Mouse (Mus musculus): Measurements from ENCODE around the gene Cbx5.

Cbx5 gene

DNA sequence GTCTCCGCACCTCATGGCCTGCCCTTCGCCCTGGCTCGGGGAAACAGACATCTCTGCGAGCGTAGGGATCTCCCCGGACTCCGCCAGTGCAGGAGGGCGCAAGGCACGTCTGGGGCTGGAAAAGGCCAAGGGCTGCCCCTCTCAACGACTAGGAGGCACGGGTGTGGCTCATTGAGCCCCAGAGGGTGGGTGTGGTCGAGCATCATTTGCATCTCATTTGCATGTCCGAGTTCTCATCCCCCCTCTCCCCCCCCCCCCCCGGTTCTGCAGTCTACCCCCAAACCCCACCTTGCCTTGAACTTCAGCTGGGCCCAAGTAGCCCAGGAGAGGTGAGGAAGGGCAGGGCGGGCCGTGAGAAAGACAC lies 69.3 kb downstream of the Cbx5 start:
- no peak for DNase-seq

DNA sequence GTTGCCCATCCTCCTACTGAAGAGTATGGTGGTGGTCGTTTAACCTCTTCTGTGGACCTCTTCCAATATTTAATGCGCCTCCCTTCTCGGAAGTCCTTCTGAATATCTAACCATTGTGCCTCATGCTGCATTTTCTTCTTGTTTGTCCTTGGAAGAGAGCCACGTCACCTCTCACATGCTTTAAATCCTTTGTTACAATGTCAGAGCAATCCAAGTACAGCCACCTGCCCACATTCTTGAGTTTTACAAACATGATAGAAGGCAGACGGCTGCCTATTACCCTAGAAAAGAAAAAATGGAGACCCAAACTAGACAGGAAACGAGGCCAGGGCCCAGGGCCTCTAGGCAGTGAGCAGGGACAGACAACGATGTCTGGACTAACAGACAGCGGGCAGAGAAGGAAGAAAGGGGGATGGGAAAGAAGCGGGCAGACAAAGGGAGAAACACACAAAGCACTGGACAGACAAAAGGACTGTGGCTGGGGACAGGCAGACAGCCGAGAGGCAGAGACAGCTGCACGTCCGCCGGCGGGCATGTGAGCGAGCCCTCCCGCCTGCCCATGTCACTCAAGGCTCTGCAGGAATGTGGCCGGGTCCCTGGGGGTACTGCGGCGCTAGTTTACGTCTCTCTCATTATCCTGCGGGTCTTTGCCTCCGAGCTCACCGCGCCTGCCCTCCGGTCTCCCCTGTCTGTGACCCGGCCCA lies 69.9 kb downstream of the Cbx5 start:
- peak; percentile 71 for DNase-seq

DNA sequence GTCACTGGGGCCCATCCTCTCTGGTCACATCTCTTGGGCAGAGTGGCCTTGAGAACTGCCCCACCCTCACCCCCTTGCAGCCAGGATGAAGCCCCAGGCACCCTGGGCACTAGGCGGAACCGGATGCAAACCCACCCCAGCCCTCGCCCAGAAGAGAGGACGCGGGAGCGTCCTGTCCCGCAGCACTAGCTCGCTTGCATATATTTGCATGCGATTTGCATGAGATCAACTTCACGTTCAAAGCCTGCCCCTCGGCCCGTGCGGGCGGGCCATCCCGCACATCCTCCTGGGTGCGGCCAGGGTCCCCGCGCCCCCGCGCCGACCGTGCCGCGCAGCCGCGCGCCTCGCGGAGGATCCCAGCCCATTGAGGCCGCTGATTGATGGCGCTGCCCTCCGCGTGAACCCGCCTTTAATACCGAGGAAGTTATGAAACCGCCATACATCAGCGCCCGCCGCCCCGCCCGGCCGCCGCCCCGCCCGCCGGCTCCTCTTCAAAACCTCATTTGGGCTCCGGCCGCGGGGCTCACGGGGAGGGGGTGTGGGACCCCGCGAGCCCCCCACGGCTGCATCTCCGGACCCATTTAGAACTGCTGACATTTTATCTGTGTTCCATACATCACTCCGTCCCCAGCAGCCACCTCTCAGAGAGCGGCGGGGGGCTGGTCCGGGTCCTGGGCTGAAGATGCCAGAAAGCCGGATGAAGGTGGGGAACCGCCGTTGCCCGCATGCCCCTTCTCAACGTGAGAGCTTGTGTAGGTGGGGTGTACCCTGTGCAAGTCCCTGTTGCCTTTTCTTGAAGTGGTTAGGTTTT lies 70.6 kb downstream of the Cbx5 start:
- peak; percentile 72 for DNase-seq

DNA sequence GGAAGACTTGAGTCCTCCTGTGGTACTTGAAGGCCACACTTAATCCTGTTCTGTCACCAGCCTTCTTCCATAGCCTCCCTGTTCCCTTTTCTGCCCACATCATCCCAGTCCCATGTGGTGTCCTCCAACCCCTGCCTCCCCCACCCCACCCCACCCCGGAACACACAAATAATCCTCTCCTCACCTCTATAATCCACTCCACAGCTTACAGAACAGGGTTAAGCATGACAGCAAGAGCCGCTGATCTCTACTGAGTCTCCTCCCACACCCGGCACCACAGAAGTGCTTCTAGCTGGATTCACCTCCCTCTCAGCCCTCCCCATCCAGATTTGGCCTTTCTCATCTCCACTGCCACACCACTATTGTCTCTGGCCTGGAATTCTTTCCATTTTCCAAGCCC lies 71.8 kb downstream of the Cbx5 start:
- peak; percentile 73 for DNase-seq

DNA sequence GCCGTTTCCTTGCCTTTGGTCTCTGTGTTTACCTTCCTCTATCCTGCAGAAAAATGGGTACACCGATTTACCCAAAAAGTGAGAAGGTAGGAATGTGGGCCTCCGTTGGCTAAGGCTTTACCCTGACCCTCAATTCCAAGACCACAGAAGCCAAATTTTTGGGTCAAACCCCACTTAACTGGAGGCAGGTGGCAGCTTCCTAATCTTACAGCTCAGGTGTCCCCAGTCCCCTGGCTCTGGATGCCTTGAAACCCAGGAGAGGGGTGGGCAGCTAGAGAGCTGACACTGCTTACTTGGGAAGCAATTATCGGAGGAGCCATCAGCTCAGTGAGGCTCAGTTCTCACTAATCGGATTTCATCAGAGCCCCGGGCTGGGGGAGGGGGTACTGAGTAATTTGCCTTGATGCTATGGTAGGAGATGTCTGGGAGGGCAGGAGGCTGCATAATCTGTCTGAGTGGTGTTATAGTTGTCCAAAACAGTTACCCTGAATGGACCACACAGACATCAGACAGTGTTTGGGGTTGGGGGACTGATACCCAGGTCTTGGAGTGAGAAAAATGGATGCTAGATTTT lies 72.5 kb downstream of the Cbx5 start, which contains the start of gene Smug1:
Smug1 (minus strand) TSS at position 51 of the 574 bp plus-strand sequence.
- peak; percentile 90 for DNase-seq

DNA sequence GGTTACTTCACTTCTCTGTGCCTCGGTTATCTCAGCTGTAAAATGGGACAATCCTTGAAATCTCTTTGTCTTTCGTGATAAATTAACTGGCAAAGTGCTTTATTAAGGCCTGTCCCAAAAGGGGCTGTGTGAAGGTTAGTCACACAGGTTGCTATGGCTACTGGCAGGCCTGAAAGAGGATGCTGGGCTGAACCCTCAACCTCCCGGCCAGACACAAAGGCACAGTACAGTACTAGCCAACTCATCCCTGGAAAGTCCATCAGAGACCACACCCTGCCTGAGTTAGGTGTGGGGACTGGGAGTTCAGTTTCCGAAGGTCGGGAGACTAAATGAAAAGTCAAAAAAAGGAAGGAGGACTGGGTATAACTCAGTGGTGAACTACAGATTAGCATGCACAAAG lies 73.7 kb downstream of the Cbx5 start:
- DNase-seq, result no peak

DNA sequence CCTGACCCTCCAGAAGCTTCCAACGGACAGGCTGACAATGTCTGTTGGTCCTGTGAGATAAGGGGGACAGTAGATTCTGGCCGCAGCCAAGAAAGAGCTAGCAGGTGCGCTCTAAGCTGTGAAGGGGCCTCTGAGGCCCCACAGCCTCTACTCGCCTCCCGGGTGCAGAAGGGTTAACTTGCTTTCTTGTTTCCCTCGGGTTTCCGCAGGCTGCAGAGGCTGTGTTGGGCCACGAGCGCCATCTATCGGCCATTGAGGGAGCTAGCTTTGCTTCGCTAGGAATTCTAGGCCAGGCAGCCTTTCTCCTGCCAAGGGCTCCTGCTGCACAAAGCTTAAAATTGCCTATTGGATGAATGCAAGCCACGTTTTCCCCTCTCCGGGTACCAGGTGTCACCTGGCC lies 74.2 kb downstream of the Cbx5 start:
- peak; percentile 94 for DNase-seq

DNA sequence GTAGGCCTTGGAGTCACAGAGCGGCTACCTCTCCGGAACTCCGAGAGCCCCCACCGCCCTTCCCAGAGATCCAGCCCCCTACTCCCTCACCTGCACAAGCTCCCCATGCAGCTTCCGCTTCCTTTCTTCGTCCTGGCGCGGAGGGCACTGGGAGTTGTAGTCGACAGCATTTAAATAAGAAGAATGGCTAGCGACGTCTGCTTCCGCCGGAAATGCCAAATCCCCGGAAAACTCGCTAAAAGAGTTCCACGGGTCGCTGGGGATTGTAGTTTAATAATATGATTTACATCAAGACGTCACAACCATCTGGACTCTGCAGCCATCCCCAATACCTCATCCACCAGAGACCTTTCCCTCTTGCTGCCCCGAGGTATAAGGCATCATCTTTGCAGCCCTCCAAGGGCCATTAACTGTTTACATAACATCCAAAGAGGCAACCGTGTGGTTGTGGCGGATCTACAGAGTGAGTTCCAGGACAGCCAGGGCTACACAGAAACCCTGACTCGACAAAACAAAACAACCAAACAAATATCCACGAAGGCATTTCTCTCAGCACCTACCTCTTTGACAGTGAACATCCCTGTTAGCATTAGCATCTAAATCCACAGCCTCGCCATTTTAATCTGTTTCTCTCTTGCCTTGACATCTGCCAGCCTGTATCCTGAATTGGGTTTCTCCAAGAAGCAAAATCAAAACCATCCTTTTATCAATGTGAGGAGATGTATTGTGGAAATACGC lies 76.3 kb downstream of the Cbx5 start:
- peak; percentile 98 for DNase-seq

DNA sequence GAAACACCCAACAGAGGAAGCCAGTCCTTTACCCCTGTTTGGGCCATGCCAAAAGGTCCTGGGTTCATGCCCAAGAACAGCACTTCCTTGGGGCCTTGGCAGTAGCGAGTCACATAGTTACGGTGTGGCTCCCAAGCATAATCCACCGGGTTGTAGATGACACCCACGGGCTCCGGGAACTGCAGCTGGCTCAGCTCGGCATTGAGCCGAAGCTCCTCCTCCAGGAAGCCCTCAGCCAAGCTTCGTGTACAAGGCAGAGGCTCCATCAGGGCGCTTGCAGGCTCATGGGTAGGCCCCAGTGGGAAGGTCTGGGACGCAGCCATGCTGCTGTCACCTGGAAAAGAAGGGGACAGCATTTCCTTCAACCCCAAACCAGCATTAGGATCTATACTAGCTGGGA lies 82.0 kb downstream of the Cbx5 start:
- DNase-seq, result no peak

DNA sequence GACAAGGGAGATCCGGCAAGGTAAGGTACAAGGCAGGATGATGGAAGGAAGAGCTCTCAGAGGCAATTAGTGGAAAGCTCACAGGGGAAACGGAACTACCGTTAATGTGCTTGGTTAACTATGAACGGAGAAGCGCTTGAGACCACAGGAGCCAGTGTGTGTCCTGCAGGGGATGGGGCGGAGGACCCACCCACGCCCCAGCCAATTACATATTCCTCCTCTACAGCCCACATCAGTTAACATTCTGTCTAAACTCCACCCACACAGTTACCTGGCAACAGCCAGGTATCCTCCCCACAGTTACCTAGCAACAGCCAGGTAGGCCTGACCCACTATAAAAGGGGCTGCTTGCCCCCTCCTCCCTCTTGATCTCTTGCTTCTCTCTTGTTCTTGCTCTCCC lies 82.7 kb downstream of the Cbx5 start:
- no peak for DNase-seq

DNA sequence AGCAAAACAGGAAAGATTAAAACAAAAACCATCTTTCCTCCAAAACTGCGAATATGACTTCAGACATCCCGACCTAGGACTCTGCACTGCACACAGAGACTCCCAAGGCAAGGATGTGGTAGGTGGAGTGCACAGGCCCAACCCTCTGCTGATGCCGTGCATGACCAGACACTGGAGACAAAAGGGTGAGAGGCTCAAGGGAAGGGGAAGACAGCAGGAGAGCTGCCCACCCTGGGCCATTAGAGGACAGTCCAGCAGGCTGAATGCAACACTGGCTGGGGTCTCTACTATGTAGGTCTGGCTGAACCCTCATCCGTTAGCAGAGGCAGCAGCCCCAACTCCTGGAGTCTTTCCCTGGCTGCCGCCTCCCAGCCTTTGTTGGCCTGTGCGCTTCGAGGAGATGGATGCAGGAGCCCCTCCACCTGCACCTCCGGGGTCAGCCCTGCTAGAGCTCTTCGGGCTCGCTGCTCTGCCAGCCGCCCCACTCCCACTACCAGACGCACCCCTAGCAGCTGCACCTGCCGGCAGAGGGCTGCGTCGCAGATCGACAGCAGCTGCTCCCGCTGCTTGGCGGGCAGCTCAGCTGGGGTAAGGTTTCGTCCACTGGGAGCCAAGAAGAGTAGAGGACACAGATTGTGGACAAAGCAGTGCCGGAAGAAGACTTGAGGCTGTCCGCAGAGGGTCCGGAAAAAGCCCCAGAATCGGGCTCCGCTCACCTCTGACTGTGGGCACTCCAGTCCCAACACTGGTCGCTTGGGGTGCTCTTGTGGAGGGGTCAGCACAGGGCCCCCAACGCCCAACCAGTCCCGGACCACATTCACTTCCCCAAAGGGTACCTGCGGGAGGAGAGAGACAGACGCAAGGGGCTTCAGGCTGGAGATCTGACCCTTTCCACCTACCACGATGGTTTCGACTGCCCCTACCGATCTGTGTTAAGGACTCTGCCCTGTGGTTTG lies 84.0 kb downstream of the Cbx5 start:
- DNase-seq, result peak; percentile 63

DNA sequence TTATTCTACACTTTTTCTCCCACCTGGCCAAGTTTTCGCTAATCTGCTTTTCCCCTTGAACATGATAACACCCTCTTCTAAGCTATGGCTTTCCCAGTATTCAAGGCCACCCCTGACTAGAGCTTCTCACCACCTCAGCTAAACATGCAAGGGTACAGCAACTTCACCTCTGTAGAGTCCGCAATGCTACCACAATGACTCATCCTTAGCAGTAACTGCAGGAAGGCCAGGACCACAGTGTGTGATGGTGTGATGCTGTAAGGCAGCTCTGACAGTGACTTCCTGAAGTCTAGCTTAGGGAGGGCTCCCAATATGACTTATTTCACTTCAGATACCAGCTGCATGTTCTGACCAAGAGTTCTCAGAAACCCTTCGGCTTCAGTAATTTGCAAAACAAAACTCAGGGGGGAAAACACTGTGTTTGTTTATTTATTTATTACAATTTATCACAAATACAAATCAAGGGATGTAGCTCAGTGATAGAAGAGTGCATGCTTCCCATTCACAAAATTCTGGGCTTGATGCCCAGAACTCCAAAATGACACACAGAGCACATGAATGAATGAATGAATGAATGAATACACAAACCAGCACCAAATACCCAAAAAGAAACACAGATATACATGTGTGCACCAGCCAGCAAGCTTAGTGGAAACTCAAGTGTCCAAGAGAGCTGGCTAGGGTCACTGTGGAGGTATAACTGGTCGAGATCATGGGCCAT lies 86.6 kb downstream of the Cbx5 start:
- no peak for DNase-seq

DNA sequence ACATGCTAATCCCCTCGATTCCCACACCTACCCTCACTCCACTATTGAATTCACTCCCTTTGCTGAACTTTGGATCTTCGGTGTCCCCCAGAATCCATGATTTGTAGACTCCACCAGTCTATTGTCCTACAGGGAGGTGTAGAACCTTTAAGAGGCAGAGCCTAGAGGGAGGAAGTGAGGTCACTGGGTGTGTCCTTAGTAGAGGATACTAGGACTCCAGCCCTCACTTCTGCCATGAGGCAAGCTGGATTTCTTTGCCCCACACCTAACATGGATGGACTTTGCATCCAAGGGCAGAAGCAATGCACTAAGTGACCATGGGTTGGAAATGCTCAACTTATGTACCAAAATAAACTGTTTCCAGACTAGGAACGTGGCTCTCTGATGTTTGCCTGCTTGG lies 87.2 kb downstream of the Cbx5 start:
- DNase-seq, result no peak

DNA sequence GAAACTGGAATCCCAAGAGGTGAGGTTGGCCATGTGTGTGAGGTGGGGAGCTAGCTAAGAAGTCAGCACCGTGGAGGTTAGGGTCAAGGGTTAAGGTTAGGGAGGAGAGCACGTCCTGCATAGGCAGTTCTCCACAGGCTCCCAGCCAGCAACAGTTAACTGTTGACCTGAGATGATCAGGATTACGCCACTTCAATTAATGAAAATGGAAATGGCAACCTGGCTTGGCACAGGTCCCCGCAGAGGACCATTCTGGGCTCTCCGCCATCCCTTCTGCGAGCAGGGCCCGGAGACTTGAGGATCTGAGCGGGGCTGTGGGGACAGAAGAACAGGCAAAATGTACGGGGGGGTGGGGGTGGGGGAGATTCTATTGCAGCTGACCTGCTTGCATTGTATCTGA lies 91.8 kb downstream of the Cbx5 start:
- peak; percentile 47 for DNase-seq

DNA sequence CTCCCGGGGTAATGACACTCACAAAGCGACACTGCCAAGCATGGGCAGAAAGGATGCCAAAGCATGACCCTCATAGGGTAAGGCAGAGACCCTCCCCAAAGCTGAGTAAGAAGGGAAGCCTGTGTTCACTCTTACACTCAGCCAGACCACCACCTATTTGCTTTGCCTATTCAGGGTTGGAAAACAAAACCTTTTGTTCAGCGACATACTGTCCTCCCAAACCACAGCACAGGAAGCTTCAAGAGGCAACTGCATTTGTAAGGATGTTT lies 92.3 kb downstream of the Cbx5 start:
- no peak for DNase-seq

DNA sequence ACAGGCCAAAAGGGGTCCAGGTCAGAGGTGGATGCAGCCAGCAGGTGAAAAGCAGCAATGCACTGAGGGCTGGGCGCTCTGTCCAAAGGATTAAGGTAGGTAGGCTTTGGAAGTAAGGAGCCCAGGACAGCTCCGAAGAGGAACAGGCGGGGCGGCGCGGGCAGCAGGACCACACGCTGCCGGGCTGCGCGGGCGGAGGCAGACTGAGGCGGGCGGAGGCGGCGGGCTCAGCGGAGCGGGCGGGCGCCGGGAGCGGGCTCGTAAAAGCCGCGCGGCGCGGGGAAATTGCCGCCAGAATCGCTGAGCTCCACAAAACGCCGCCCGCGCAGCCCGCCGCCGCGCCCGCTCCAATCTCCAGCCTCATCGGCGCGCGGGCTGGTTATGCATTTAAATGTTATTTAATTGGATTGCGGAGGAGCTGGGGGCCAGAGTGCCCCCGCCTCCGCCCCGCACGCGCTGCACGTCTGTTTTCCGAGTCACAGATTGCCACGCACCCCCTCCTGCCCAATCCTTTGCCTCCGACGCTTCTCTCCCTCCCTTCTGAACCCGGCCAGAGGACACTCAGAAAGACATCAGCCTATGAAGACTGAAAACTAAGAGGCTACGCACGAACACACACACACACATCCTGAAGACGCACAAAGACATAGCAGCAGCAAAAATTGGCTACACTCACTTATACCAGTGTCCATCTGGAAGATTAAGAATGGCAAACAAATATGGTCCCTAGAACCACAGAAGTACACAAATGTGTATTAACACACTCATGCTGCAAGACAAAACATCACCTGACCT lies 92.8 kb downstream of the Cbx5 start:
- peak; percentile 69 for DNase-seq

DNA sequence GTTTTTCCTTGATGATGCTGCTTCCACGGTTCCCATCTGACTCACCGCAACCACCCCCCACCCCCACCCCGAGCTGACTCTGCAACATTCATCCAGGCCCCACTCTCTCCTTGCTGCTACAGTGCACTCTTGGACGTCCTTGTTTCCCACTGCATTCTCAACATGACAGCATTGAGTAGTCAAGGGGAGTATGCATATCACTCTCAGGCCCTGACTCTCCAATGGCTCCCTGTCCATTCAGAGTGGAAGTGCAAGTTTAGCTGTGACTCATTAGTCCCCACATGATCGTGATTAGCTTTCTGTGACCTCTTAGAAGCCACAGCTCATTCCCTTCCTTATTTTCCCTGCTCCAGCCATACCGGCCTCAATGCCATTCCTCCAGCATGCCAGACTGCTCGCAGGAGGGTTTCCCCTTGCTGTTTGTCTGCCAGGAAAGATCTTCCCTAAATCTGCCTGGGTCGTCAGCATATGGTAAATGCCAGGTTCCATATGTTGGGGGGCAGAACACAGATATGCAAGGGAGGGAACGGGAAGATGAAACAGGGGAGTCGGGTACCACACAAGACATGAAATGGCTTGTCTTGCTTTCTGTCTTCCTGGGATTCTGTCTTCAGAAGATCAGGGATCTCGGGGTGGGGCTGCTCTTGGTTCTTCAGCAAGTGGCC lies 93.8 kb downstream of the Cbx5 start:
- DNase-seq, result no peak

DNA sequence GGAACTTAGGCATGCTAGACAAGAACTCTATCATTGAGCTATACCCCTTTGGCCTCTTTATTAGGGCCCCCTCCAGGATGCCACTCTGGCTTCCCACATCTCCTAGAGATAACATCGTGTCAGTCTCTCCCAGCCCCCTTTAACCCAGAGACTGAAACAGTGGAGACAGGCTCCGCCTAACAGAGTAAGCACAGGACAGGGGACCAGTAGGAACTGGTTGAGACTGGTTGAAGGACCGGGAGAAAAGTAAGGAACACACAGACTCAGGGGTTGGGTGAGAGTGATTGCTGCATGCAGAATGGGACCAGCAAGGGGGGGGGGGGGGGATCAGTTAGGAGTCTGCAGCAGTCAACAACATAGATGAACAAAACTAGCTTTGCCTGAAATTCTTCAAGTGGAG lies 95.4 kb downstream of the Cbx5 start:
- no peak for DNase-seq
